Mouse (Mus musculus) liver, adult 2 months (tissue): ENCODE results near the gene Sspn.

ENCODE experiments used
- CTCF ChIP-seq: fragments of 200-500 bp; IDR thresholded peaks from 2 replicates; pipeline ENCODE4 v1.5.1; 2011; ENCODE audit warnings: low read depth, low read length, control low read depth
- POLR2A ChIP-seq: fragments of 200-500 bp; IDR thresholded peaks from 2 replicates; pipeline ENCODE4 v1.6.1; 2011; ENCODE audit warnings: low read length, control low read depth; ENCODE audit not compliant: insufficient read depth; ENCODE audit errors: extremely low read depth

- TF ChIP-seq POLR2A, result no peak
- no peak for TF ChIP-seq CTCF
Measured at GRCm38 (mm10) chr6:145923594-145923993, 7.8 kb upstream of the Sspn start.
